Comparison of ENCODE assay signal across 8 mouse cellular contexts in the genomic region with DNA sequence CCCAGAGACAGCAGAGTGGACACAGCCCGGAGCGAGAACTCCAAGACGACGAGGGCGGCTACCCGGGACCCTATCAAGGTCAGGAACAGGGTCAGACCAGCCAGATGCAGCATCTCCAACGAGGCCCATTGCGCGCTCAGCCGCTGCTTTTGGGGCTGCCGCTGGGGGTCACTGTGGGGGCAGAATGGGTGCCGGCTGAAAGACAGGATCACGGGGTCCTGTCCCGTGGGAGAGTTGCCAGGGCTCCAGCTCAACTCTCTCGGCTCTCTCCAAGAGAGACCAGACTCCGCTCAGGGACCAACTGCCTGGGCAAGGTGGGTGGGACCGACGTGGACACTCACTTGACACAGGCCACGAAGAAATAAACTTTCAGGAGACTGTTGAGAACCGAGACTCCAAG. TPM values are rescaled to one million over a fixed set of nuclear protein-coding genes. Genes with fewer than 3 reads are reported as not detected.
A peak's percentile ranks its signal among the peaks of the same experiment; 100 is the strongest.
DNase-seq lines count a peak whose midpoint lies in the region; ATAC-seq and TF ChIP-seq lines count a peak whose summit lies in the region.

No protein-coding gene starts in this region.

- no peak for TF ChIP-seq EP300 in CH12.LX (IDR thresholded peaks at IDR 0.05; ENCODE audit: low read length)

- in situ Hi-C loops in CH12.LX (cut with MboI; ENCODE audit: low pct_ligation_motif_present, low pct_unique_long_range_greater_than_20kb, low sequenced_read_pairs), result loop anchor here (10.0 kb wide), 2 partner anchors 228 to 338 kb away; partner anchors contain the start of gene Ctrc

- dilution Hi-C loops in CH12.LX (cut with MboI; ENCODE audit: extremely low pct_ligation_motif_present, extremely low pct_unique_long_range_greater_than_20kb, low sequenced_read_pairs), result no loop called here

- peak; percentile 48 for TF ChIP-seq RAD21 in CH12.LX (IDR thresholded peaks at IDR 0.05; ENCODE audit: low read depth, low read length)

- H3K4me2 ChIP-seq in CH12.LX (ENCODE audit: insufficient read depth, low read depth, poor library complexity, severe bottlenecking), result peak overlapping the region; percentile 73
- peak overlapping the region; percentile 52 for H3K4me2 ChIP-seq in forebrain, embryonic 13.5 days
- peak overlapping the region; percentile 48 for H3K4me2 ChIP-seq in neural tube, embryonic 15.5 days

- no peaks in the 10 kb centered on the region for H3K27me3 ChIP-seq in CH12.LX (replicated peaks)
- peaks cover 7% of the 10 kb centered on the region for H3K27me3 ChIP-seq in forebrain, embryonic 13.5 days
- no peaks in the 10 kb centered on the region; the same call in 1 of the 2 replicates for H3K27me3 ChIP-seq in neural tube, embryonic 15.5 days (replicated peaks)

- TF ChIP-seq POLR2A in CH12.LX (IDR thresholded peaks at IDR 0.05; ENCODE audit: low read depth, low read length), result no peak
- TF ChIP-seq POLR2A in lung, adult 2 months (IDR thresholded peaks at IDR 0.05; ENCODE audit: borderline replicate concordance, extremely low read depth, low read depth, low read length), result no peak

- peak in 1 of 2 experiments; percentile 72; a peak in 2 of 4 replicates for TF ChIP-seq CTCF in CH12.LX (conservative IDR thresholded peaks at IDR 0.05 in 1 of 2, IDR thresholded peaks at IDR 0.05 in 1 of 2; ENCODE audit: low read depth in 2 of 2, low read length in 2 of 2)
- peak; percentile 32; the same call in 1 of the 2 replicates for TF ChIP-seq CTCF in lung, adult 2 months (IDR thresholded peaks at IDR 0.05; ENCODE audit: insufficient read depth, low read length)

- no peak overlapping the region for H3K27ac ChIP-seq in CH12.LX (ENCODE audit: insufficient read depth, low read depth)
- H3K27ac ChIP-seq in forebrain, embryonic 13.5 days, result no peak overlapping the region
- no peak overlapping the region for H3K27ac ChIP-seq in neural tube, embryonic 15.5 days (replicated peaks)

- H3K4me1 ChIP-seq in CH12.LX (ENCODE audit: control insufficient read depth in 1 of 2, insufficient read depth in 2 of 2), result peaks cover 14 to 47% of the 10 kb centered on the region in 2 experiments
- H3K4me1 ChIP-seq in forebrain, embryonic 13.5 days, result peaks cover 10% of the 10 kb centered on the region
- H3K4me1 ChIP-seq in lung, adult 2 months (ENCODE audit: control insufficient read depth, insufficient read depth, low read length), result peaks cover 9% of the 10 kb centered on the region
- peaks cover 12% of the 10 kb centered on the region for H3K4me1 ChIP-seq in neural tube, embryonic 15.5 days

- no peaks in the 10 kb centered on the region for H3K79me2 ChIP-seq in CH12.LX (replicated peaks; ENCODE audit: control insufficient read depth, extremely low read depth, insufficient read depth, poor library complexity, severe bottlenecking)

- peak; percentile 44 for DNase-seq in CH12.LX (ENCODE audit: extremely low read depth)
- DNase-seq in adrenal gland, postnatal 10 days, result peak; percentile 82
- peak; percentile 84 to 88 for DNase-seq in heart, postnatal 10 days
- DNase-seq in kidney, postnatal 36 days, result peak; percentile 78 to 88
- peak; percentile 60 for DNase-seq in lung, adult 2 months
- peak; percentile 83 for DNase-seq in thymus, postnatal 14 days

- H3K36me3 ChIP-seq in CH12.LX (replicated peaks in 1 of 2; ENCODE audit: control insufficient read depth in 1 of 2, insufficient read depth in 1 of 2, low read length in 1 of 2), result peaks cover 0 to 20% of the 10 kb centered on the region in 2 experiments
- H3K36me3 ChIP-seq in forebrain, embryonic 13.5 days (ENCODE audit: poor library complexity, severe bottlenecking), result no peaks in the 10 kb centered on the region
- no peaks in the 10 kb centered on the region for H3K36me3 ChIP-seq in neural tube, embryonic 15.5 days

- ATAC-seq in forebrain, embryonic 13.5 days, result peak; percentile 28; the same call in 1 of the 2 replicates
- ATAC-seq in neural tube, embryonic 15.5 days (ENCODE audit: low FRiP score), result no peak

- intact Hi-C loops in heart, postnatal 10 days (cut with DNase I), result loop anchor here (5.0 kb wide), 2 partner anchors 170 to 340 kb away; no protein-coding TSS in a partner anchor

- H3K4me3 ChIP-seq in CH12.LX (replicated peaks in 1 of 3; ENCODE audit: low read depth in 2 of 3, low read length in 2 of 3, poor library complexity in 1 of 3), result peak overlapping the region; percentile 13 to 66 (median 53)
- 0 out of 2 replicates have a peak overlapping the region, but pooled peaks have one; percentile 10 for H3K4me3 ChIP-seq in forebrain, embryonic 13.5 days
- H3K4me3 ChIP-seq in lung, adult 2 months (replicated peaks; ENCODE audit: extremely low read depth, low read depth, low read length), result peak overlapping the region; percentile 30
- 0 out of 2 replicates have a peak overlapping the region, but pooled peaks have one; percentile 12 for H3K4me3 ChIP-seq in neural tube, embryonic 15.5 days (replicated peaks)

- H3K9me3 ChIP-seq in CH12.LX (replicated peaks; ENCODE audit: low read length), result no peaks in the 10 kb centered on the region
- H3K9me3 ChIP-seq in forebrain, embryonic 13.5 days (replicated peaks), result no peaks in the 10 kb centered on the region
- no peaks in the 10 kb centered on the region for H3K9me3 ChIP-seq in neural tube, embryonic 15.5 days (replicated peaks)

- WGBS in forebrain, embryonic 13.5 days, result 6% methylated on average over 20 of the region's 20 CpGs
- WGBS in lung, adult 2 months, result 7% methylated on average over 20 of the region's 20 CpGs
- 5% methylated on average over 20 of the region's 20 CpGs for WGBS in neural tube, embryonic 15.5 days

- H3K9ac ChIP-seq in CH12.LX (ENCODE audit: insufficient read depth, low read depth), result peak overlapping the region; percentile 29
- H3K9ac ChIP-seq in forebrain, embryonic 13.5 days, result no peak overlapping the region
- H3K9ac ChIP-seq in neural tube, embryonic 15.5 days (replicated peaks), result peak overlapping the region; percentile 28; the same call in 1 of the 2 replicates

TF ChIP-seq in CH12.LX, 34 proteins besides CTCF, POLR2A, EP300 and RAD21:
- TF ChIP-seq SMC3 (IDR thresholded peaks at IDR 0.05; ENCODE audit: low read depth, low read length) (peak; percentile 52), POLR2AphosphoS2 (IDR thresholded peaks at IDR 0.05; ENCODE audit: low read depth, low read length) (no peak), USF1 (IDR thresholded peaks at IDR 0.05; ENCODE audit: low read depth, low read length) (peak; percentile 20; the same call in 1 of the 2 replicates)

RNA-seq across cellular contexts. Expression of gene Tmem82, which starts 1.1 kb away (rescaled TPM):
- total RNA-seq in CH12.LX (2012; rRNA removed) (3.8 and 5.2 TPM in 2 replicates), CH12.LX (2014; rRNA removed) (0.58 and 0.68 TPM in 2 replicates)
- polyA plus RNA-seq in CH12.LX (2012; ENCODE audit: insufficient read length, low read depth), result 2.7 TPM in 2 replicates
- 1 to 10 TPM; 7.9 to 9.5 TPM for total RNA-seq in adrenal gland, postnatal 10 days (2021)
- polyA plus RNA-seq in forebrain, embryonic 13.5 days (2015; fragmentation: Nextera tagmentation; extraction: Ambion mirVana), result 0.17 TPM in 1 of 2 replicates, not detected in the other
- 10 to 100 TPM; 11.2 to 15.6 TPM for total RNA-seq in heart, postnatal 10 days (2021)
- polyA plus RNA-seq in lung, adult 2 months (2012; rRNA removed), result 5.1 and 5.3 TPM in 2 replicates
- polyA plus RNA-seq in neural tube, embryonic 15.5 days (2015; fragmentation: Nextera tagmentation; extraction: Ambion mirVana), result 0.18 and 0.88 TPM in 2 replicates

RNA-seq across cellular contexts. Expression of gene Slc25a34, which starts 6.3 kb away (rescaled TPM):
- total RNA-seq in CH12.LX (2012; rRNA removed) (0.63 and 0.64 TPM in 2 replicates), CH12.LX (2014; rRNA removed) (0.23 and 0.41 TPM in 2 replicates)
- 1.2 and 1.7 TPM in 2 replicates for polyA plus RNA-seq in CH12.LX (2012; ENCODE audit: insufficient read length, low read depth)
- total RNA-seq in adrenal gland, postnatal 10 days (2021), result 10 to 100 TPM; 36.1 to 39.2 TPM
- 0.08 and 0.13 TPM in 2 replicates for polyA plus RNA-seq in forebrain, embryonic 13.5 days (2015; fragmentation: Nextera tagmentation; extraction: Ambion mirVana)
- 10 to 100 TPM; 81.1 to 84.5 TPM for total RNA-seq in heart, postnatal 10 days (2021)
- 2.3 and 3.9 TPM in 2 replicates for polyA plus RNA-seq in lung, adult 2 months (2012; rRNA removed)
- 0.10 and 0.28 TPM in 2 replicates for polyA plus RNA-seq in neural tube, embryonic 15.5 days (2015; fragmentation: Nextera tagmentation; extraction: Ambion mirVana)

RNA-seq across cellular contexts. Expression of gene Fblim1, which starts 11.4 kb away (rescaled TPM):
- 0.17 TPM in 2 replicates for total RNA-seq in CH12.LX (2012; rRNA removed)
- total RNA-seq in CH12.LX (2014; rRNA removed), result 0.07 and 0.09 TPM in 2 replicates
- polyA plus RNA-seq in CH12.LX (2012; ENCODE audit: insufficient read length, low read depth), result 0.97 and 1.2 TPM in 2 replicates
- total RNA-seq in adrenal gland, postnatal 10 days (2021), result 10 to 100 TPM; 14.8 to 21.6 TPM
- polyA plus RNA-seq in forebrain, embryonic 13.5 days (2015; fragmentation: Nextera tagmentation; extraction: Ambion mirVana), result 11.1 and 13.9 TPM in 2 replicates
- total RNA-seq in heart, postnatal 10 days (2021), result 100 to 1,000 TPM; 241 to 248 TPM
- 36.2 and 45.7 TPM in 2 replicates for polyA plus RNA-seq in lung, adult 2 months (2012; rRNA removed)
- 31.0 and 32.2 TPM in 2 replicates for polyA plus RNA-seq in neural tube, embryonic 15.5 days (2015; fragmentation: Nextera tagmentation; extraction: Ambion mirVana)

RNA-seq across cellular contexts. Expression of gene Plekhm2, which starts 47.4 kb away (rescaled TPM):
- total RNA-seq in CH12.LX (2012; rRNA removed) (12.3 and 13.7 TPM in 2 replicates), CH12.LX (2014; rRNA removed) (12.4 and 12.7 TPM in 2 replicates)
- polyA plus RNA-seq in CH12.LX (2012; ENCODE audit: insufficient read length, low read depth), result 22.0 and 28.2 TPM in 2 replicates
- total RNA-seq in adrenal gland, postnatal 10 days (2021), result 10 to 100 TPM; 37.6 to 42.2 TPM
- 6.1 and 7.2 TPM in 2 replicates for polyA plus RNA-seq in forebrain, embryonic 13.5 days (2015; fragmentation: Nextera tagmentation; extraction: Ambion mirVana)
- total RNA-seq in heart, postnatal 10 days (2021), result 10 to 100 TPM; 81.0 to 83.1 TPM
- polyA plus RNA-seq in lung, adult 2 months (2012; rRNA removed), result 45.7 and 52.3 TPM in 2 replicates
- polyA plus RNA-seq in neural tube, embryonic 15.5 days (2015; fragmentation: Nextera tagmentation; extraction: Ambion mirVana), result 6.8 and 8.1 TPM in 2 replicates
